Mouse (Mus musculus) adrenal gland, adult 18-20 months (tissue): ENCODE results near the gene Ikzf4. TPM values are rescaled to one million over a fixed set of nuclear protein-coding genes. Genes with fewer than 3 reads are reported as not detected.
A peak's percentile ranks its signal among the peaks of the same experiment; 100 is the strongest.
"Not testable (repeated sequence)": the region's sequence is repeated elsewhere in the genome, so short reads cannot be mapped to it uniquely, and the experiment has no call there.

Experiments used
- DNase-seq, 2 experiments: peaks; one replicate each; pipeline ENCODE4 v3.0.0; 2021 to 2022; ENCODE audit warnings: low spot score in 2 of 2
- total RNA-seq, 2 experiments: library from RNA; stranded (reverse); gene quantifications; 1 replicate in 1 of 2; 2 replicates in 1 of 2; pipeline ENCODE4 v1.2.3; 2021

Gene Ikzf4
- total RNA-seq, 2 experiments from 2014 or later, result 2.3 TPM

DNA sequence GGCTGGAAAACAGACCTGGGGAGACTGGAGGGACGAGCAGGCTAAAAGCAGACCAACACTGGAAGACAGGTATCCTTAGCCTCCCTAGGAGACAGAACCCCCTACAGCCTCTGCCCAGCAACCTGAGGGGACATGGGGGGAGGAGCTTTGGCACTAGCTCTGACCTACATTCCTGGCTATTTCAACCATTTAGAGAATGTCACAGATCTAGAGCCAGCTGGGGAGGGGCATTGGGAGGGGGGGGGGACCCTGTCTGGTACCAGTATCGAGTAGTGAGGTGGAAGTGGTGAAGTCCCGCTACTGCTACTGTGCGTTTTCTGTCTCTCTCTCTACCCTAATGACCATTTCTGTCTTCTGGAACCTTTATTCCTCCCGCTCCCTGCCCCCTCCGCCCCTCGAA, 3.9 kb downstream of the Ikzf4 start:
- no peak for DNase-seq

DNA sequence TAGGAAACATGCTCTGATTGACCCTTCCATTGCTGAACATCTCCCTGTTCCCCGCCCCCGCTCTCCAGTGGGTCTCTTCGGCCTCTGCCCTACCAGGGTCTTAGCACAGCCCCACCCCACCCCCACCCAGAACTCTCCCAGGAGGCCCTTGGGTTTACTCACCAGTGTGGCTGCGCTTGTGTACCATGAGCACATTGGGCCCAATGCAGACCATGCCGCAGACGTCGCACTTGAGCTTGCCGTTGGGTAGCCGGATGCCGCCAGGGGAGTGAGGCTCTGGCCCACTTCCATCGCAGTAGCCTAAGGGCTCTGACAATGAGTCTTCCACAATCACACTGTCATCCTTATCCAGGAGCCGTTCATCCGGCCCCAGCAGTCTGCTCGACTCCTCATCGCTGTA, 4.9 kb downstream of the Ikzf4 start:
- no peak for DNase-seq

DNA sequence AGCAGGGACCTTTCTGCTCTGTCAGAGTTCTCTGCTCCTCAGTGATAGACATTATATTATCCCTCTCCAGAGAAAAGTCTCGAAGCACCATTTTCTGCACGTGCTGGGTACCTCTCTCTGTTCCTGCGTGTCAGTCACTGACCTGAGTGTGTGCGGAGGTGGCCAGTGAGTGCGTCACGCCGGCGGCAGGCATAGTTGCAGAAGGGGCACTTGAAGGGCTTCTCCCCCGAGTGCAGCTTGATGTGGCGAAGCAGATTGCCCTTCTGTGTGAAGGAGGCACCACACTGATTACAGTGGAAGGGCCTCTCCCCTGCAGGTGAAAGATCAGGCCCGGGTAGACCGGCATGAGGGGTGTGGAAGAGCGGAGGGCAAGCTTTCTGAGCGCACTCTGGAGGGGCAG, 5.8 kb downstream of the Ikzf4 start:
- no peak for DNase-seq

DNA sequence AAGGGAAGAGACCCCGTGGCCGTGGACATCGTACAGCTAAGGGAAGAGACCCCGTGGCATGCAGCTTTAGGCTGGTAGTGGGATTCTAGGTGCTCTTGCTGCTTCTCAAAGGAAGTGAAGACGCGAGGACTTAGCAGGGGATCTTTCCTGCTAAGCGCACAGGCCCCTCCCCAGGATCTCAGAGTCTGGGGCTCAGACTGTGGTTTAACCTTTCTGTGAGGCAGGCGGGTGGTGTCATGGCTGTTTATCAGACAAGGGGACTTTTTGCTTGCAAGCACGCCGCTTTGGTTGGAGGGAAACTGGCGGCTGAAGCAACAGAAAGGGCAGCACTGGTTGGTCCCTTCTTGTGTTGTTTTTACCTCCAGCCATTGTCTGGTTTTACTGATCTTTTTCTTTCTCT, 8.8 kb downstream of the Ikzf4 start:
- DNase-seq, result no peak

DNA sequence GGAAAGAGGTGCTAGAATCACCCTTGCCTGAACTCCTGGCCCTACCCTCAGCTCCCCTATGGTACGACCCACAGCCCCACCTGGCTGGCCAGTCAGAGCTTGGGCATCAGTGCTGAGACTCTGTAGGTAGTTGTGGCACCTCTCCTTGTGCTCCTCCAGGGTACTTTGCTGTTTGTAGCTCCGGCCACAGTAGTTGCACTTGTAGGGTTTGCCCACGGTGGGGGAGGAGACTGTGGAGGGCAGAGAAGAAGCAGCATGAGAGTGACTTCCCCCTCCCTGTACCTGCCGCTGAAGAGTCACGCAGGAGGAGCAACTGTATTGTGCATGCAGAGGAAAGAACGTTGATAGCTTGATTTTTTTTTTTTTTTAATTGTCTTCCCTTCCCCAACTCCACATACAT, 9.2 kb downstream of the Ikzf4 start:
- no peak for DNase-seq

DNA sequence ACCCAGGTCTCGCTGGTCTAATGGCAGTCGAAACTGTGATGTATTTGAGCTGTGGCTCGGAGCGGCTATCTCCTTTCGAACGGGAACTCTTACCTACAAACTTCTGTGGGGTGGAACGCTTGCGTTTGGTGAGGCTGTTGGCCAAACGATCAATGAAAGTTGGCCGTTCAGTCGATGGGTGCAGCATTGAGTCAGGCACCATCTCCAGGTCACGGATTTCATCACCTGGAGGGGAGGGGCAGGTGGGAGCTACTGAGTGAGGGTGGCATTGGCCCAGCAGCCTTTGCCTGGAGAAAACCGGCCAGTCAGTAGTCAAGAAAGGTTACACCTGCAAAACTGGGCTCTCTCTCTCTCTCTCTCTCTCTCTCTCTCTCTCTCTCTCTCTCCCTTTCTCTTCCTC, 10.1 kb downstream of the Ikzf4 start:
- no peak for DNase-seq

DNA sequence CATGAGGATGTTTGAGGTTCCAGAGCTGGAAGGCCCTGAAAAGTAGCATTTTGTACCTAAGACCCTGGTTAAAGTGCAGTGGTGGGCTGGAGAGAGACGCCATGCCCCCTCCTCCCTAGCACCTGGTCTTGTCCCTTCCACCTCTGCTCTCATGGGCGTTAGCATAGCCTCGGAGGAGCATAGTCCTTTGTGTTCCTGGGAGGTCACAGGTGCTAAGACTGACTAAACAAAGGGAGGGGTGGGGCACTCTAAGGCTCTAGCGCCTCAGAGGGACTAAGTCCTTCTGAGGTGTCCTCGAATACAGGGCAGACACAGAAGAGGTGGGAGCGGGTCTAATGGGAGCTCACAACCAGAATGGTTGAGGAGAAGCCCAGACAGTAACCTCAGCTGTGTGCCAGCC, 14.2 kb downstream of the Ikzf4 start:
- DNase-seq, result no peak

DNA sequence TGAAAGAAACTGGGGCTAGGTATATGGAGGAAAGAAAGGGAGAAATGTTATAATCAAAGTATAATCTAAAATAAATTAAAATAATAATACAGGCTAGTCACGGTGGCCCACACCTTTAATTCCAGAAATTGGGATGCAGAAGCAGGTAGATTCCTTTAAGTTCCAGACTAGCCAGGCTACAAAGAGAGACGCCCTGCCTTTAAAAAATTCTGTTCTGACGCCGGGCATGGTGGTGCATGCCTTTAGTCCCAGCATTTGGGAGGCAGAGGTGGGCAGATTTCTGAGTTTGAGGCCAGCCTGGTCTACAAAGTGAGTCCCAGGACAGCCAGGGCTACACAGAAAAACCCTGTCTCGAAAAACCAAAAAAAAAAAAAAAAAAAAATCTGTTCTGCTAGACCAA, 15.5 kb downstream of the Ikzf4 start:
- not testable (repeated sequence) for DNase-seq

DNA sequence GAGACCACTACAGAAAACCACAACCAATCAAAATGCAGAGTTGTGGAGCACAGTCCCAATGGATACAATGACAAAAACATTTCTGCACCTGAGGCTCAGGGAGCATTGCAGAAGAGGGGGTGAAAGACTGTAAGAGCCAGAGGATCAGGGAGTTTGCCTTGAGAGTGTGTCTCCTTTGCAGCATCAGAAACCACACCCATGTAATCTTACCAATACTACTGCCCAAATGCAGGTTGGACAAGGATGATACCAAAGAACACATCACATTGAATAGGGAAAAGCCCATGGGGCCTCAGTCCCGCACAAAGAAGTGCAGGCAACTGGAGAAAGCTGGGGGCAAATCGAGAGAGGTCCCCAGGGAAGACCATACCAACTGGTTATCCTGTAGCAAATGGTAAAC, 16.0 kb downstream of the Ikzf4 start:
- no peak for DNase-seq

DNA sequence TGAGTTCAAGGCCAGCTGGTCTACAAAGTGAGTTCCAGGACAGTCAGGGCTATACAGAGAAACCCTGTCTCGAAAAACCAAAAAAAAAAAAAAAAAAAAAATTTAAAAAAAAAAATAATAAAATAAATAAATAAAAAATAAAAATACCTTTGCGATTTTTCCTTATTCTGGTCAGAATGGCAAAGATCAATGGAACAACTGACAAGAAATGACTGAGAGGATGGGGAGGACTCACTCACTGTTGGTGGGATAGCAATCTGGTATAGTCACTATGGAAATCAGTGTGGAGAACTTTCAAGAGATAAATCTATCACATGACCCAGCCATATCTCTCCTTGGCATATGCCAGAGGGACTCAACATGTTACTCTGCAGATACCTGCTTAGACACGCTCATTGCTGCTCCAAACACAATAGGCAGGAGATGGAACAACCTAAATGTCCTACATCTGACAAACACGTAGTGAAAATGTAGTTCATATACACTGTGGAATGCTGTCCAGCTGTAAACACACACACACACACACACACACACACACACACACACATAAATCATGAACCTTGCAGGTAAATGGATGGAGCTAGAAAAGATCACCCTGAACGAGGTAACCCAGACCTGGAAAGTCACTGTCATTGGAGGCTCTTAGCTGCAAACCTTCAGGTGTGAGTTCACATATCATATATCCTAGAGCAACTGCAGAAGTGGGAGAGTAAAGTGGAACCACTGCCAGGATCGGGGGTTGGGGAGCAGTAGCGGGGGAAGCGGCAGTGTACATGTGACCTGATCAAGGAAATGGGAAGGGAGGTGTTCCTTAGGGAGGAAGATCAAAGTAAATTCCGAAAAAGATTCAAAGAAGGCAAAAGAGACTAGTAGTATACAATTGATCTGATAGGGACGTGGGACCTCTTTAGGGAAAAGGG, 18.1 kb downstream of the Ikzf4 start:
- DNase-seq, result no peak

DNA sequence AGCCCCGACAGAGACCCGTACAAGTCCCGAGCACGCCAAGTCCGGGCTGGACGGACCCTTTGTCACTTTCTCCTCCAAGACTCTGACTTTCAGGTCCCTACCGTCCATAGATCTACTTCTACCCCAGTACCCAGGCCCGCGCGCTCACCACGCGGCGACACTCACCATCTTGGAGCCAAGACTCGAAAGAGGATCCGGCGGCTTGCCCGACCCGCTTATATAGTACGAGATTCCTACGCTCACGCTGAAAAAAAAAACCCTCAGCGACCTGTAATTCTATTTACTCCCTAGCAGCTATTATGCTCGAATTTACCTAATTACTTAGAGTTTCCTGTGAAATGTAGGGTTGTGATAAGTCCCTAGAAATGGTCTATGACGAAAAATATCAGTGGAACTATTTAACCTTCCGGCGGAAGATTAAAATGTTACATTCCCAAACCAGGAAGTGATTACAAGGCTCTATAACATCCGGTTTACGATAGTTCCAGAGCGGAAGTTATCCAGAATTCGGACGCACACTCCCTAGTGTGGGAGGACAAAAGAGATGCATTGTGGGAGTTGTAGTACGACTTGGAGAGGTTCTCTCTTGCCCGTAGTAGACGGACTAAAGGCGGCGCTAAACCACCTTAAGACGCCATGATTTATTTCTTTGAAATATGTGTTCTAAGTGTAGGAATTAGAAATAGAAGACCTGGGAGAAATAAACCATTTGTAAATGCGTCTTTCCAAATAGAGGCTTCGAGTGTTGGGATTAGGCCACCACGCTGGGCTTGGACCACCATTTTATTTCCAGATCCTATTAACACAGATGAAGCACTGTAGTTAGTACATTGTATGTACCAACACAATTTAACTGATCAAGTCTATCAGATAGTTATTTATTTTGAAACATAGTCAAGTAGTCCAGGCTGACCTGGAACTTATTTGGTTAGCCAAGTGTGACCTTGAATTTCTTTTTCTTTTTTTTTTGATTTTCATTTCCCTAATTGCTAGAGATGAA, 19.2 kb downstream of the Ikzf4 start, which contains the start of gene Rps26:
Gene Rps26 (minus strand): TSS at position 437 of the 1,000 bp plus-strand sequence.
- DNase-seq, result peak; percentile 82 to 84

DNA sequence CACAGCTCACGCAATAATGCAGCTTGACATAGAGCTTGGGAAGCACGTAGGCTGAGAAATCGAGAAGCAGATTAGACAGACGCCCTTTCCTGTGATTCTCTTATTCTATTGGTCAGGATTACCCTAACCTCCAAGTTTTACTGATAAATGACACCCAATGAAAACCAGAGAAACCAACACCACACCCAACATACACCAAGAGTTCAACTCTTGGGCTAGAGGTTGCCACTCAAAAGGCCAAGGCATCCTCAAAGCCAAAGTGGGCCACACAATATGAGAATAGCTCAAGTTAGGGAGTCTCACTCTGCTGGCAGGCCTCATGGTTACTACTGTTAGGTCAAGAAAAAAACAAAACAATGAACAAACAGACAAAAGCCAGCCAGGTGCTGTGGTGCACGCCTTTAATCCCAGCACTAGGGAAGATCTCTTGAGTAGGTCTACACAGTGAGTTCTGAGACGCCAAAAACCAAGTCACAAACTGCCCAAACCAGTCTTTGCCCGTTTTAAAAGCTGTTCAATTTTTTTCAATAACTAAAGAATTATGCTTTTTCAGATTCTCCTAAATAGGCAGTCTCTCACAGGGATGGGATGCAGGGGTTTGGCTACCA, 20.4 kb downstream of the Ikzf4 start:
- no peak for DNase-seq

DNA sequence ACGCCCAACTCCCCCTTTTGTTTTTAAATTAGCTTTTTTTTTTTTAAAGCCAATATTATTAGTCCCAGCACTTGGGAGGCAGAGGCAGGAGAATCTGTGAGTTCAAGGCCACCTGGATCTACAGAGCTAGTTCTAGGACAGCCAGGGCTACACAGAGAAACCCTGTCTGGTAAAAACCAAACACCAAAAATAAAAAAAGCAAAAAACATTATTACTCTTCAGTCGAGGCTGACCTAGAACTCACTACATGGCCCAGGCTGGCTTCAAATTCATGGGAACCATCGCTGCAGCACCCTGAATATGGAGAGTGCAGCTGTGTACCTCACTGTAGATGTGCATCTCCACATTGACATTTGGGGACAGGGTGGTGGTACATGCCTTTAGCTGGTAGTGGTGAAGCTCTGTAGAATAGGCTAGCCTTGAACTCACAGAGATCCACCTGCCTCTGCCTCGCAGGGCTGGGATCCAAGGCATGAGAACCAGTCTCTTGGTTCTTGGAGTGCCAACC, 22.6 kb downstream of the Ikzf4 start:
- not testable (repeated sequence) for DNase-seq

DNA sequence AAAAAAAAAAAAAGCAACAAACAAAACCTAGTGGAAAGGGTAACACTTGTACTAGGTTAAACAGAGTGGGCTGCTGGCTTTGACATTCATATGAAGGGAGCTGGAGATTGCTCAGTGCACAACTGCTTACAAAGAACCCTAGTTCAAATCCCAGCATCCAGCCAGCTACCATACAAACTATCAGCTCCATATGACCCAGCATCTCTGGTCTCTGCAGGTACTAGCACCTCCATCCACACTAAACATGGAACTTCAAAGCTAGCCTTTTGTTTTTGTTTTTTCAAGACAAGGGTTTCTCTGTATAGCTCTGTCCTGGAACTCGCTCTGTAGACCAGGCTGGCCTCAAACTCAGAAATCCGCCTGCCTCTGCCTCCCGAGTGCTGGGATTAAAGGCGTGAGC, 23.1 kb downstream of the Ikzf4 start:
- no peak for DNase-seq

DNA sequence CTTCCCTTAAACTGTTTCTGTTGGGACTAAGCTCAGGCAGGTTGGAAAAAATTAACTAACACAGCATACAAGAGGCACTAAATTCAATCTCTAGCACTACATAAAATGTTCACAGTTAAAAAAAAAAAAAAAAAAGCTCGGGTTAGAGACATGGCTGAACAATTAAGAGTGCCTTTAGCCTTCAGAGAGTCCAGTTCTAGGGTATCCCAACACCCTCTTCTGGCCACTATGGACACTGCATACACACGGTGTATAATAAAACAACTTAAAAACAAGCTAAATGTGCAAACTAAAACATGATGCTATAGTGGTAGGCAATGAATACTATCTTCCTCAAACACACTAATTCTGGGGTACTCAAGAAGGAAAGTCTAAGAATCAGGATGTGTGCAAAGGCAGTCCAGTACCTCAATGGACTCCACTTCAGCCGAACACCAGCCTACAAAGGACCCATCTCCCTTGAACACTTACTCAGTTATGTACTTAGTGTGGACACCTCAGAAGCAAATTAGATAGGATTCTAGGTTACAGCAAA, 23.7 kb downstream of the Ikzf4 start:
- no peak for DNase-seq

DNA sequence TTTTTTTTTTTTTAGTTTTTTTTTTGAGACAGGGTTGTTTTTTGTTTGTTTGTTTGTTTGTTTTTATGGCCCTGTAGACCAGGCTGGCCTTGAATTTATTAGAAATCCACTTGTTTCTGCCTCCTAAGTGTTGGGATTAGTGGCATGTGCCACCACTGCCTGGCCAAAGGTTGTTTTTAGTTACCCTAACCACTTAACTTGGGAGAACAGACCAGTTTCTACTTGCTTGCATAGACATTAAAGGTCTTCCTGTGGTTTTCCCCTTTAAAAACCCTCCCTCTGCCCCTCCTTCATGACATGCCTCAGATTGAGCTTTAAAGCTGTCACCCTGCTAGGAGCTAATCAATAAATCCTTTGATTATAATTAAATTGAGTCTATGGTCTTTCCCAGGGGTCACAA, 25.6 kb downstream of the Ikzf4 start:
- no peak for DNase-seq

DNA sequence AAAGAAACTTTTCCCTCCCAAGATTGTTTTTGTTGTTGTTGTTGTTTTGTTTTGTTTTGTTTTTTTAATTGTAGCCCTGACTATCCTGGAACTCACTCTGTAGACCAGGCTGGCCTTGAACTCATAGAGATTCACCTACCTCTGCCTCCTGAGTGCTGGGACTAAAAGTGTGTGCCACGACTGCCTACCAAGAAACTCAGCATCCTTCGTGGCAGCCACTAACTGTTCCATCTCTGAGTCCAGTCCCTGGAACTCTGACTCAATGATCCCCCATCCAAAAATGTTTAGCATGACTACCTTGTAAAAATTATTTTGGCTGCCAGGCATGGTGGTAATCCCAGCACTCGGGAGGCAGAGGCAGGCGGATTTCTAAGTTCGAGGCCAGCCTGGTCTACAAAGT, 26.6 kb downstream of the Ikzf4 start:
- DNase-seq, result not testable (repeated sequence)

DNA sequence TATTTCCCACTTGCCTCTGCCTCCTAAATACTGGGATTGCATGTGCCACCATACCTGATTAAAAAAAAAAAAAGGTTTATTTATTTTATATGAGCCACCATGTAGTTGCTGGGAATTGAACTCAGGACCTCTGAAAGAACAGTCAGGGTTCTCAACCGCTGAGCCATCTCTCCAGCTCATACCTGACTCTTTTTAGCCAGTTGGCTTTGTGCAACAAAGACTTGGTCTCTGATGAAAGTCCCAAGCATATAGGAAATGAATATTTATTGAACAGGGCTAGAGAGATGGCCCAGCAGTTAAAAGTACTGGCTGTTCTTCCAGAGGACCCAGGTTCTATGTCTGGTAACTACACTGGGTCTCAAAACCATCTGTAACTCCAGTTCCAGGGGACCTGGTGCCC, 27.2 kb downstream of the Ikzf4 start:
- no peak for DNase-seq

DNA sequence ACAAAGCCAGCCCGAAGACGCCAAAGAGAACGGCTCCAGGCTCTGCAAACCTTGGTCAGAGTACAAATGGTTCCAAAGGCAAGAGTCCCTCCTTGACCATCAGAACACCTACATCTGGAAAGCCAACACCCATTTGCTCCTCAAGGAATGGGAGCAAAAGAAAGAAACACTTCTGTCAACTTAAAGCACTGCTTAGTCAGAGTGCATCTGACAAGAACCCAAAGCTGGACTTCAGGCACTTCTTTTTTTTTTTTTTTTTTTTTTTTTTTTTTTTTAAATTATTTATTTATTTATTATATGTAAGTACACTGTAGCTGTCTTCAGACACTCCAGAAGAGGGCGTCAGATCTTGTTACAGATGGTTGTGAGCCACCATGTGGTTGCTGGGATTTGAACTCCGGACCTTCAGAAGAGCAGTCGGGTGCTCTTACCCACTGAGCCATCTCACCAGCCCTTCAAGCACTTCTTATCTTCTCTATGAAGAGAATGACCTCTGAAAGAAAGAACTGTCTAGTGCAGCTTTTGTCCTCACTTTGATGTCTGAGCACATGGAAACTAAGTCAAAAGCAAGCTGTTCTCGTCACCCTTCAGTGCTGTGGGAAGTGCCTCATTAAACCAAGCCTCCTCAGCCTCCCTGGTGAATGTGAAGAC, 29.9 kb downstream of the Ikzf4 start:
- DNase-seq, result not testable (repeated sequence)

DNA sequence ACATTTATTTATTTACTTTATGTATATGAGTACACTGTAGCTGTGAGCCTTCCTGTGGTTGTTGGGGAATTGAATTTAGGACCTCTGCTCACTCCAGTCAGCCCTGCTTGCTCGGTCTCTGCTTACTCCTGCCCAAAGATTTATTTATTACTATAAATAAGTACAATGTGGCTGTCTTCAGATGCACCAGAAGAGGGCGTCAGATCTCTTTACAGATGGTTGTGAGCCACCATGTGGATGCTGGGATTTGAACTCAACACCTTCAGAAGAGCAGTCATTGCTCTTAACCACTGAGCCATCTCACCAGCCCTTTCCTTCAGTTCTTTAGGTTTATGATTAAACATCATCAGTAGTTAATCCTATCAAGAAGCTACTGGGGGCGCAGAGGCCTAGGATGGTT, 30.9 kb downstream of the Ikzf4 start:
- DNase-seq, result no peak
